Mouse (Mus musculus): ENCODE measurements around the gene Tbc1d1. TPM values are rescaled to one million over a fixed set of nuclear protein-coding genes. Genes with fewer than 3 reads are reported as not detected.

The Tbc1d1 gene
- polyA plus RNA-seq, 1 experiment from 2014 or later = 28.9 TPM

GRCm38 (mm10) chr5:64146384-64147005 is 9.6 kb upstream of the Tbc1d1 start:
- Histone ChIP-seq H3K27me3 (replicated peaks) (no peaks in the 10 kb centered on the region), H3K4me3 (replicated peaks) (no peak overlapping the region), H3K4me1 (0 out of 2 replicates have a peak, but pooled peaks cover 6% of the 10 kb centered on the region), H3K4me2 (no peak overlapping the region), H3K9ac (no peak overlapping the region), H3K36me3 (no peaks in the 10 kb centered on the region), H3K9me3 (no peaks in the 10 kb centered on the region), H3K27ac (no peak overlapping the region)
- WGBS = 72% methylated on average over 10 of the region's 10 CpGs
- ATAC-seq (ENCODE audit: insufficient read depth, low FRiP score, low read depth) = no peak

DNA sequence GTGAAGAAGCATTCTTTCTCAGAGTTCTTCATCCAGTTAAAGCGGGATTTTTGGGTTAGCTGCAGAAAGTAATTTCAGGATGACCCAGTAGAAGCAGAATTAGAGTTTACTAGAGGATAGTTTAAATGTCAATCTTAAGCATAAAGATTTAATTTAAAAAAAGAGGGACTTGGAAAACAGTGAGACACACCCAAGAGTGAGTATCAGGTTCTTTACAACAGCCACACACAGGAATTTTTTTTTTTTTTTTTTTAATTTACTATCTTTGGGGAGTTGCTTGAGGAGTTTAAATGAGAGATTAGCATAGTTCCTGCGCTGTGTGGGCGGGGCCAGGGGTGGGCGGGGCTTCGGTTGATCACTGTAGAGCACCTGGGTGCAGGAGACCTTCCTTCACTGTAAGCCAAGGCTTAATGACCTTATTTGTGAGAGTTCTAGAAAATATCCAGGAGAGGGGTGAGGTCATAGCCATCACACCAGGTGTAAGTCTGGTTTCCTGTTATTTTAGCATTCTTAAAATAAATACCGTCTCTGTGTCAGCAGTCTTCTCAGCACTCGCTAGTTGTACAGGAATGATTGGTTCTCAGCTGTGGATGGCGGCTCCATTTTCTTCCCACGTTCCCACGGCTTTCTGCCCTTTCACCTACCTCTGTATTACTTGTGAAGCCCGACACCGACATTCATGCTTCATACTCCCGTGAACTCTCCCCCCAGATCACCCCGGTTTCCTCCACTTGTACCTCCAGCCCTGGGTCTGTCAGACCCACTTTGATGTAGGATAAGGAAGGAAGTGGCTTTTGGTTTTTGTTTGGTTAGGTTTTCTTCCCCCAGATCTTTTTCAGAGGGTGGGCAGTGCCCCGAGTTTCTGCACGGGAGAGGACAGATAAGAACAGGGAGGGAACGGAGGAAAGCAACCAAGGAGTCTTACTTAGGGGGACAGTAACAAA is 6.6 kb upstream of the Tbc1d1 start:
- no peaks in the 10 kb centered on the region for H3K9me3 ChIP-seq
- 14% methylated on average over 17 of the region's 17 CpGs for WGBS
- H3K4me3 ChIP-seq (replicated peaks) = peak overlapping the region; percentile 19; the same call in 1 of the 2 replicates
- H3K27me3 ChIP-seq (replicated peaks) = no peaks in the 10 kb centered on the region
- H3K36me3 ChIP-seq = no peaks in the 10 kb centered on the region
- H3K4me1 ChIP-seq = 0 out of 2 replicates have a peak, but pooled peaks cover 6% of the 10 kb centered on the region
- peak overlapping the region; percentile 45 for H3K4me2 ChIP-seq
- H3K9ac ChIP-seq = no peak overlapping the region
- peak; percentile 82 for ATAC-seq (ENCODE audit: insufficient read depth, low FRiP score, low read depth)
- H3K27ac ChIP-seq = no peak overlapping the region

DNA sequence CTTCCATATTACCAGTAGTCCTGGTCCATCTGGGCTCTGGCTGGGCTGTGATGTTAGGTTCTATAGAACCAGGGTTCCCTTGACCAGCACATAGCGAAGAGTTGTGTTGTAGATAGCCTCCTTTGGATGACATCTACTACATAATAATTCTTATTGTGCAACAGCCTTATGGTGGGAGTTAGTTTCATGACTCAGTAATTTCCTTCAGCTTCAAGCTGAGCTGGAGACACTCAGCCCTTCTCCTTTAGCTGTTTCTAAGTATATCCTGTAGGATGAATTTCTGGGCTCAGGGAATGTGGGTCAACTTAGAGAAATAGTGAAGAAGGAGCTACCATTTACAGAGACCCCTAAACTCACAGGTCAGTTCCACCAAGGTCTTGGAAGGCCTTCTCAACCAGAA is 2.8 kb upstream of the Tbc1d1 start:
- ATAC-seq (ENCODE audit: insufficient read depth, low FRiP score, low read depth) = no peak
- Histone ChIP-seq H3K4me3 (replicated peaks) (no peak overlapping the region), H3K9ac (no peak overlapping the region), H3K36me3 (no peaks in the 10 kb centered on the region), H3K9me3 (no peaks in the 10 kb centered on the region), H3K27ac (no peak overlapping the region), H3K4me2 (no peak overlapping the region), H3K27me3 (replicated peaks) (no peaks in the 10 kb centered on the region), H3K4me1 (peaks cover 3% of the 10 kb centered on the region; the same call in 1 of the 2 replicates)
- 88% methylated on average over 1 of the region's 1 CpGs for WGBS

- H3K4me2 ChIP-seq = peak overlapping the region; percentile 37
- no peaks in the 10 kb centered on the region for H3K9me3 ChIP-seq
- H3K9ac ChIP-seq = no peak overlapping the region
- H3K27ac ChIP-seq = peak overlapping the region; percentile 71
- H3K4me3 ChIP-seq (replicated peaks) = no peak overlapping the region
- ATAC-seq (ENCODE audit: insufficient read depth, low FRiP score, low read depth) = no peak
- 24% methylated on average over 4 of the region's 4 CpGs for WGBS
- peaks cover 10% of the 10 kb centered on the region for H3K4me1 ChIP-seq
- H3K36me3 ChIP-seq = no peaks in the 10 kb centered on the region
- H3K27me3 ChIP-seq (replicated peaks) = 0 out of 2 replicates have a peak, but pooled peaks cover 4% of the 10 kb centered on the region
These were observed 474 bp downstream of the Tbc1d1 start for GRCm38 (mm10) chr5:64156579-64156978.

DNA sequence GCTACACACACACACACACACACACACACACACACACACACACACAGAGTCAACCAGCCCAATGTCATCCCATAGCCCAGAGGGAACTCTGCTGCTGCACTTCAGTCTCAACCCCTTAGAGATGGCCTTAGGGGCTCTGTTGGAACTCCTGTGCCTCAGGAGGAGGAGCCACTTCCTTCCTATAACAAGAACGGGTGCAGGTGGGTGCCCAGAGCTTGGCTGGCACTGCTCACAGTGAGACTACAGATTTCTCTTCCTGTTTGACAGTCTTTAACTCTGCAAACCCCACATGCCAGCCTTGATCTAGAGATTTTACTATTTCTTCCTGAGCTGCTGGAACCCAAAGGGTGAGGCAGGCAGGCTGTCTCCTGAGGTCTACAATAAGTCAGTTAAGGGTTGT is 1.8 kb downstream of the Tbc1d1 start:
- 0 out of 2 replicates have a peak, but pooled peaks cover 4% of the 10 kb centered on the region for H3K27me3 ChIP-seq (replicated peaks)
- H3K4me3 ChIP-seq (replicated peaks) = no peak overlapping the region
- H3K4me2 ChIP-seq = no peak overlapping the region
- H3K9me3 ChIP-seq = no peaks in the 10 kb centered on the region
- H3K36me3 ChIP-seq = no peaks in the 10 kb centered on the region
- no peak overlapping the region for H3K27ac ChIP-seq
- H3K4me1 ChIP-seq = peaks cover 10% of the 10 kb centered on the region
- 38% methylated on average over 1 of the region's 1 CpGs for WGBS
- no peak for ATAC-seq (ENCODE audit: insufficient read depth, low FRiP score, low read depth)
- no peak overlapping the region for H3K9ac ChIP-seq

- 0 out of 2 replicates have a peak, but pooled peaks cover 4% of the 10 kb centered on the region for H3K27me3 ChIP-seq (replicated peaks)
- peak overlapping the region; percentile 81; the same call in 1 of the 2 replicates for H3K4me3 ChIP-seq (replicated peaks)
- H3K36me3 ChIP-seq = no peaks in the 10 kb centered on the region
- peaks cover 10% of the 10 kb centered on the region for H3K4me1 ChIP-seq
- H3K9ac ChIP-seq = no peak overlapping the region
- peak overlapping the region; percentile 97 for H3K4me2 ChIP-seq
- H3K27ac ChIP-seq = no peak overlapping the region
- ATAC-seq (ENCODE audit: insufficient read depth, low FRiP score, low read depth) = no peak
- H3K9me3 ChIP-seq = no peaks in the 10 kb centered on the region
- WGBS = 55% methylated on average over 4 of the region's 4 CpGs
These were observed 2.4 kb downstream of the Tbc1d1 start for GRCm38 (mm10) chr5:64158501-64158900.

GRCm38 (mm10) chr5:64159065-64159780 is 3.1 kb downstream of the Tbc1d1 start:
- Histone ChIP-seq H3K36me3 (no peaks in the 10 kb centered on the region), H3K4me3 (replicated peaks) (peak overlapping the region; percentile 81), H3K9me3 (no peaks in the 10 kb centered on the region), H3K27ac (no peak overlapping the region), H3K9ac (peak overlapping the region; percentile 66), H3K4me1 (peaks cover 10% of the 10 kb centered on the region), H3K27me3 (replicated peaks) (0 out of 2 replicates have a peak, but pooled peaks cover 4% of the 10 kb centered on the region), H3K4me2 (peak overlapping the region; percentile 97)
- peak; percentile 14; the same call in 1 of the 2 replicates for ATAC-seq (ENCODE audit: insufficient read depth, low FRiP score, low read depth)
- WGBS = 1% methylated on average over 39 of the region's 39 CpGs

DNA sequence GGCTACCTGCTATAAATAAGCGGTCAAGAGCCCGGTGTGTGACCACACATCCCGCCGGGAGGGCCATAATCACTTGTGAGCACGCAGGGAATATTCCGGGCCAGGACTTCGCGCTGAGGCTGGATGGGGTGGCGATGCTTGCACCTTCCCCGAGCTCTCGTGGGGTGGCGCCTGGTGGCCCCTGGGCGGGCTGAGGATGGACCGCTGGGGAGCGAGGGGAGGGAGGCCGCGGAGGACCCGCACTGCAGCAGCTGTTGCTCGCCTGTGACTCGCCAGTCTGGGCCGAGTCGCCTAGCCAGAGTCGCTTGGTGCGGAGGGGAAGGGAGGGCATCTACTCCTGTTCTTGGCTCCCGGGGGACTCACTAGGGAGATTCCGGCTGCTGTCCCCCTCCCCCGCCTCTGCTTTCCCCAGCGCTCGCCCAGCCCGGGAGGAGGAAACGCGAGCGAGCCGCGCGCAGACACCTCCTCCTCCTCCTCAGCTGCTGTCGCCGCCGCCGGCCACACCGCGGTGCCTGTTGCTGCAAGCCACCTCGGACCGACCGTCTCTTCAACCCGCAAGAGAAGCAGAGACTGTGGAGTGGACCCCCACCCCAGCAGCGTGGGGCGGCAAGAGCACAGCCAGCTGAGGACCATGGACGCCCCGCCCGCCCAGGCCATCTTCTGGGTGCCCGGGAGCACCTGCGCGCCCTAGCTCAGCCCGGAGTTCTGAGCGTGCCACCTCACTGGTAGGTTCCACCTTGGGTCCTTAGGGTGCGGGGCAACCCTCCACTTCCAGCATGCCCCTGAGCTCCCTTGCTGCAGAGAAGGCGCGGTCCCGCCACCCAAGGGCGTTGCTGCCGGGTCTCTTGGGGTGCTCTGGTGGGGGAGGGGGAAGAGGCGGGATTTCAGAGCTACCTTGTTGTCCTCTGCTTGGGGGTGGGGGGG is 3.9 kb downstream of the Tbc1d1 start:
- Histone ChIP-seq H3K9me3 (no peaks in the 10 kb centered on the region), H3K4me3 (replicated peaks) (peak overlapping the region; percentile 81), H3K27ac (peak overlapping the region; percentile 40), H3K4me2 (peak overlapping the region; percentile 97), H3K4me1 (peaks cover 10% of the 10 kb centered on the region), H3K27me3 (replicated peaks) (0 out of 2 replicates have a peak, but pooled peaks cover 4% of the 10 kb centered on the region), H3K36me3 (no peaks in the 10 kb centered on the region), H3K9ac (peak overlapping the region; percentile 66)
- WGBS = under 1% methylated on average over 56 of the region's 63 CpGs
- ATAC-seq (ENCODE audit: insufficient read depth, low FRiP score, low read depth) = peak; percentile 50

- H3K4me1 ChIP-seq = peaks cover 10% of the 10 kb centered on the region
- H3K9me3 ChIP-seq = no peaks in the 10 kb centered on the region
- peak overlapping the region; percentile 97 for H3K4me2 ChIP-seq
- H3K36me3 ChIP-seq = no peaks in the 10 kb centered on the region
- 0 out of 2 replicates have a peak overlapping the region, but pooled peaks have one; percentile 66 for H3K9ac ChIP-seq
- no peak overlapping the region; the same call in 1 of the 2 replicates for H3K27ac ChIP-seq
- 1% methylated on average over 23 of the region's 23 CpGs for WGBS
- peak overlapping the region; percentile 81 for H3K4me3 ChIP-seq (replicated peaks)
- ATAC-seq (ENCODE audit: insufficient read depth, low FRiP score, low read depth) = no peak
- H3K27me3 ChIP-seq (replicated peaks) = 0 out of 2 replicates have a peak, but pooled peaks cover 4% of the 10 kb centered on the region
These were observed 4.7 kb downstream of the Tbc1d1 start for GRCm38 (mm10) chr5:64160705-64161391.

DNA sequence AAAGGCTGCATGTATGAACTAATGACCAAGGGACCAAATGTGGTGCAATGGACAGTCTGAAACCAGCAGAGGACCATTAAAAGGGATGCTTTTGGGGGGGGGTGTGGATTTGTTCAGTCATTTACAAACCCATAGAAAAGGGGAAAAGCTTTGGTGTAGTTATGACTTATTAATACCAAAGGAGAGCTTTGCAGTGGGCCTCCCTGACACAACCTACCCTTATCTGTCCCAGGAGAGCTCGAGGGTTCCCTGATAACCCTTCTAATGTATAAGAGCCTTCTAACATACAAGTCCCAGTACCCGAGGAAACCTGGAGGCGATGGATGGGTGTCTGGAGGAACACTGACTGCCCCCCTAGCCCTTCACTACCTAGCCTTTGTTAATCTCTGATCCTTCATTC is 5.8 kb downstream of the Tbc1d1 start:
- WGBS = 63% methylated on average over 3 of the region's 3 CpGs
- Histone ChIP-seq H3K27me3 (replicated peaks) (0 out of 2 replicates have a peak, but pooled peaks cover 4% of the 10 kb centered on the region), H3K4me2 (peak overlapping the region; percentile 97; the same call in 1 of the 2 replicates)

More for the DNA sequence above, 5.8 kb downstream of the Tbc1d1 start:
- Histone ChIP-seq H3K27ac (no peak overlapping the region), H3K9ac (no peak overlapping the region), H3K4me3 (replicated peaks) (no peak overlapping the region), H3K36me3 (no peaks in the 10 kb centered on the region), H3K9me3 (no peaks in the 10 kb centered on the region), H3K4me1 (peaks cover 7% of the 10 kb centered on the region)
- ATAC-seq (ENCODE audit: insufficient read depth, low FRiP score, low read depth) = no peak

Measured in stomach, embryonic 15.5 days (tissue).